Mouse (Mus musculus) midbrain, embryonic 16.5 days (tissue): ENCODE data around the gene Ninl. TPM values are rescaled to one million over a fixed set of nuclear protein-coding genes. Genes with fewer than 3 reads are reported as not detected.

Experiments used
- ATAC-seq: fragments of 200-750 bp; cut with Nextera tagmentation; 2 replicates; pipeline ENCODE4 v1.8.0; 2017; ENCODE audit warnings: moderate TSS enrichment
- H3K27ac ChIP-seq: fragments of 300-500 bp; sonication (generic); 2 replicates; pipeline ENCODE4 v1.5.1; 2014; ENCODE audit warnings: mild to moderate bottlenecking, low read length, mixed read lengths
- H3K27me3 ChIP-seq: fragments of 300-500 bp; sonication (generic); 2 replicates; pipeline ENCODE4 v1.6.1; 2014; ENCODE audit warnings: low read depth, low read length, mixed read lengths; ENCODE audit not compliant: control insufficient read depth, insufficient read depth
- H3K36me3 ChIP-seq: fragments of 300-500 bp; sonication (generic); 2 replicates; pipeline ENCODE4 v1.6.1; 2014; ENCODE audit warnings: mild to moderate bottlenecking, low read length, moderate library complexity, mixed read lengths; ENCODE audit not compliant: control insufficient read depth, insufficient read depth
- H3K4me1 ChIP-seq: fragments of 300-500 bp; sonication (generic); 2 replicates; pipeline ENCODE4 v1.6.1; 2014; ENCODE audit warnings: mild to moderate bottlenecking, low read length, mixed read lengths; ENCODE audit not compliant: control insufficient read depth, insufficient read depth
- H3K4me2 ChIP-seq: fragments of 300-500 bp; sonication (generic); 2 replicates; pipeline ENCODE4 v1.6.1; 2014; ENCODE audit warnings: mild to moderate bottlenecking, low read length, mixed read lengths
- H3K4me3 ChIP-seq: fragments of 300-500 bp; sonication (generic); 2 replicates; pipeline ENCODE4 v1.5.1; 2014; ENCODE audit warnings: low read depth, mild to moderate bottlenecking, low read length, moderate library complexity, mixed read lengths
- H3K9ac ChIP-seq: fragments of 300-500 bp; sonication (generic); 2 replicates; pipeline ENCODE4 v1.6.1; 2014; ENCODE audit warnings: low read depth, low read length, mixed read lengths
- H3K9me3 ChIP-seq: fragments of 300-500 bp; sonication (generic); replicated peaks from 2 replicates; pipeline ENCODE4 v1.6.1; 2014; ENCODE audit warnings: mild to moderate bottlenecking, low read length, mixed read lengths; ENCODE audit not compliant: control insufficient read depth, poor library complexity, severe bottlenecking
- WGBS: fragments of 180-500 bp; shearing (Covaris S2); extraction: QIAGEN DNeasy Blood & Tissue Kit; methylation state at CpG from one replicate; pipeline ENCODE4 v1.1.7; 2014; 5-methylcytosine and 5-hydroxymethylcytosine counted together
- polyA plus RNA-seq: library from polyadenylated mRNA; unstranded; fragments of >200 nt; fragmentation: Nextera tagmentation; extraction: Ambion mirVana; gene quantifications from 2 replicates; pipeline ENCODE4 v1.2.1, GENCODE M21; 2015

The Ninl gene
- polyA plus RNA-seq, 1 experiment from 2014 or later, result 3.8 TPM

DNA sequence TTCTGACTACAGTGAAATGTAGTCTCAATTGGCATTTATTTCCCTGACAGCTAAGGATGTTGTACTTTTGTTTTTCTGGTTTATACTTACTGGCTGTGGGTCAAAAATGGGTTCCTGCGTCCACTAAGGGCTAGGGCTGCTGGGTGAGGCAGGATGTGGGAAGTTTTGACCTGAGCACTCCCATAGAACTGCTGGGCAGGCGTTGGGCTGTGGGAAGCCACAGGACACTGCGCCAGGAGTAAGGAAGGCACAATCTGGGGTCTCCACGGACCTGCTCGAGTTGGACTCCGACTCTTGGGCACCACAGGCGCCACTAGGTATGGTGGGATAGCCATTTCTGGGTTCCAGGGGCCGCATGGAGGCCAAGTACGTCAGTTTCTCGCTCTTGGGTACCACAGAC lies 18.0 kb downstream of the Ninl start:
- H3K4me2 ChIP-seq, result no peak overlapping the region
- no peaks in the 10 kb centered on the region for H3K36me3 ChIP-seq
- no peaks in the 10 kb centered on the region for H3K9me3 ChIP-seq
- no peaks in the 10 kb centered on the region for H3K27me3 ChIP-seq
- ATAC-seq, result no peak
- no peak overlapping the region for H3K4me3 ChIP-seq
- H3K4me1 ChIP-seq, result no peaks in the 10 kb centered on the region
- 96% methylated on average over 10 of the region's 10 CpGs for WGBS
- H3K27ac ChIP-seq, result no peak overlapping the region
- H3K9ac ChIP-seq, result no peak overlapping the region

DNA sequence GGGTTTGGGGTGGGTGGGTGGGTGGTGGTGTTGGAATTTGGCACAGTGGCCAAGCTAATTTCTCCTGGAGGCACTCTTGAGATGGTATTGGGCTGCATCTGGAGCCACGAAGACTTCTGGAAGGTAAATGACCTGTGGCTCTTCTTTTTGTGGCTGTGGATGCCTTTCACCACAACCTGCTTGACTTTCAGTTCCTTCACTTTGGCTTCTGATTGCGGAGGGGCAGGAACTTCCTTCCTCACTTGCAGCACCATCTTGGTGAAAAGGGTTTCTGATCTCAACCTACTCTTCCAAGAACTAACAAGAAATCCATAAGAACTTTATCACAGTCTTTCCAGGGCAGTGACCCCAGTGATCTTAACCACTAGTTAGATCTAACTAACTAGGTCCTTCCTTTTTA lies 23.9 kb downstream of the Ninl start:
- H3K36me3 ChIP-seq, result no peaks in the 10 kb centered on the region
- H3K4me3 ChIP-seq, result no peak overlapping the region
- no peaks in the 10 kb centered on the region for H3K9me3 ChIP-seq
- WGBS, result 81% methylated on average over 2 of the region's 2 CpGs
- no peak overlapping the region for H3K27ac ChIP-seq
- H3K4me2 ChIP-seq, result no peak overlapping the region
- no peaks in the 10 kb centered on the region for H3K4me1 ChIP-seq
- H3K27me3 ChIP-seq, result no peaks in the 10 kb centered on the region
- H3K9ac ChIP-seq, result no peak overlapping the region
- no peak for ATAC-seq

DNA sequence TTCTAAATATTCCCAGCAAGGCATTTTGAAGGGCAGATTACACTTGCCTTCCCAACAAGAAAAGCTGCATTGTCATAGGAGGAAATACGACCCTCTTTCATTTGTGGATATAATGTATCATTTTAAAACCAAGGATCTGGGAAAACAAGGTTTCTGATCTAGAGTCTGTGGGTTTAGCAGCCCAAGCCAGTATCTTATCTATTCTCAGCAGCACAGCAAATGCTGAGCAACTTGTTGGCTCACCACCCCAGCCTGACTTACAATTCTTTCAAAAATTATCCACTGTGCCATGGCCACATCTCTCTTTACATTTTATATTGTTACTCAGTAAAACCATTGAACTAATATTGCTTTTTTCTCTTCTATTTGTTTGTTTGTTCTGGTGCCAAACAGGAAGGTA lies 27.9 kb downstream of the Ninl start:
- Histone ChIP-seq H3K4me2 (no peak overlapping the region), H3K9ac (no peak overlapping the region), H3K36me3 (no peaks in the 10 kb centered on the region), H3K4me3 (no peak overlapping the region), H3K27me3 (no peaks in the 10 kb centered on the region), H3K27ac (no peak overlapping the region), H3K9me3 (no peaks in the 10 kb centered on the region), H3K4me1 (peaks cover 12% of the 10 kb centered on the region)
- WGBS, result 67% methylated on average over 1 of the region's 1 CpGs
- no peak for ATAC-seq

DNA sequence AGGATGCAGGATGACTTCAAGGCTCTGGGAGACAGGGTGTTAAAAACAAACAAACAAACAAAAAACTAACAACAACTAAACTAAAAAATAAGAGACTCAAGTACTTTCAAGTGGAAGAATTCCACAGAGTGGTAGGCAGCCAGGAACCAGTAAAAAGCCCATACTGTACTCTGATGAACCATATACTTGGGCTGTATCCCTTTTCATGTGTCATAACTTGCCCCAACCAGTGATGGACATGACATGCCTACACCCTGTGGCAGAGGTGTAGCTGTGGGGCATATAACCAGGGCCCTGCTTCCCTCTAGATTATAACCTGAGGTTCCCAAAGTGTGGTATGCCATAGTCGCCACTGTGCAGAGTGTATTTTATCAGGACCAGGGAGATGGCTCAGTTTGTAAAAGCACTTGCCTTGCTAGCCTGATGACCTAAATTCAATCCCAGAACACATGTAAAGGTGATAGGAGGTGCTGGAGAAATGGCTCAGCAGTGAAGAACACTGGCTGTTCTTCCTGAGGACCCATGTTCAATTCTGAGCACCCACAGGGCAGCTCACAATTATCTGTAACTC lies 29.6 kb downstream of the Ninl start:
- no peak overlapping the region for H3K27ac ChIP-seq
- peak overlapping the region; percentile 92 for H3K9ac ChIP-seq
- peak overlapping the region; percentile 76 for H3K4me3 ChIP-seq
- H3K27me3 ChIP-seq, result no peaks in the 10 kb centered on the region
- peak; percentile 79 for ATAC-seq
- no peaks in the 10 kb centered on the region for H3K36me3 ChIP-seq
- peaks cover 12% of the 10 kb centered on the region for H3K4me1 ChIP-seq
- peak overlapping the region; percentile 97 for H3K4me2 ChIP-seq
- H3K9me3 ChIP-seq, result no peaks in the 10 kb centered on the region
- 73% methylated on average over 1 of the region's 1 CpGs for WGBS

DNA sequence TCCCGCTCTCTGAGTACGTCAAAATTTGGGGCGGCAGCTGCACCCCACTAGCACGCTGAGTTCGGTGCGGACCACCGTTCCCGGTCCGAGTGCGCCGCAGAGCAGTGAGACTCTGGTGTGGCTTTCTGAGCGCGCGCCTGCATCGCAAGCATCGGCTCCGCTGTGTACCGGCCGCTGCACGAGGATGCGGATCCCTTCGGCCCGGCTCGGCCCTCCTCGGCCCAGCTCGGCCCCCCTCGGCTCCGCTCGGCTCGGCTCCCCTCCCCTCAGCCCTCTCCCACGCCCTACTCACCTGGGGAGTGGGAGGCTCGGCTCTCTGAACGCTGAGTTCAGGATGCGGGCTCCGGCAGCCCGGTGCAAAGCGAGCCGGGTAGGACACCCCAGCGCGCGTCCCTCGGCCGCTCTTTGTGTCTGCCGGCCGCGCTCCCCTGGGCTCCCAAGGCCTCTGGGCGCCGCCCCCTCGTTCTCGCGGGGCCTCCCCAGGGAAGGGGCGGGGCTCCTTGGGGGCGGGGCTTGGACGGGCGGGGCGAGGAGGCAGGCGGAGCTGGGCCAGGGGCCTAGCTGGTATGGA lies 30.2 kb downstream of the Ninl start:
- 0% methylated on average over 52 of the region's 57 CpGs for WGBS
- peak; percentile 99 for ATAC-seq
- Histone ChIP-seq H3K36me3 (no peaks in the 10 kb centered on the region), H3K27ac (peak overlapping the region; percentile 70; the same call in 1 of the 2 replicates), H3K27me3 (no peaks in the 10 kb centered on the region), H3K4me3 (peak overlapping the region; percentile 76), H3K9me3 (no peaks in the 10 kb centered on the region), H3K9ac (peak overlapping the region; percentile 92), H3K4me1 (peaks cover 12% of the 10 kb centered on the region), H3K4me2 (peak overlapping the region; percentile 97)

DNA sequence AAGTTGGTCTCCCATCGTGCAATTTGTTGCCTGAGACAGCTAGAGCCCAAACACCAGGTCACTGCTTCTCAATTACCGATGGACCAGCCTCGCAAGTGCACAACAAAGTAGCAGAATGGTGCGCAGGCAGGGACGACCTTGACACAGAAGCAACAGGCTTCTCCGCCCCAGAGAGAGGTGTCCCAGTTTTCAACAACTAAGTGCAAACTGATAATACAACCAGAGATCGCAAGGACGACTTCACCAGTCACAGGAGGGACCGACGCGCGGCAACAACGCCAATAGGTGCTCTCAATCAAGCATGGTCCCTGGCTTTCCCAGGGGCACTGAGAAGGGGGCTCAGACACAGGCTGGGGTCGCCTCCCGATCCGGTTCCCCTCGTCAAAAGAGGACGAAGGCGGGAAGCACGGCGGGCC lies 30.7 kb downstream of the Ninl start:
- H3K4me2 ChIP-seq, result peak overlapping the region; percentile 97
- H3K27me3 ChIP-seq, result no peaks in the 10 kb centered on the region
- no peak overlapping the region; the same call in 1 of the 2 replicates for H3K27ac ChIP-seq
- H3K4me1 ChIP-seq, result peaks cover 12% of the 10 kb centered on the region
- under 1% methylated on average over 21 of the region's 21 CpGs for WGBS
- peak; percentile 70 for ATAC-seq
- no peaks in the 10 kb centered on the region for H3K36me3 ChIP-seq
- peak overlapping the region; percentile 92 for H3K9ac ChIP-seq
- H3K4me3 ChIP-seq, result peak overlapping the region; percentile 76
- no peaks in the 10 kb centered on the region for H3K9me3 ChIP-seq

DNA sequence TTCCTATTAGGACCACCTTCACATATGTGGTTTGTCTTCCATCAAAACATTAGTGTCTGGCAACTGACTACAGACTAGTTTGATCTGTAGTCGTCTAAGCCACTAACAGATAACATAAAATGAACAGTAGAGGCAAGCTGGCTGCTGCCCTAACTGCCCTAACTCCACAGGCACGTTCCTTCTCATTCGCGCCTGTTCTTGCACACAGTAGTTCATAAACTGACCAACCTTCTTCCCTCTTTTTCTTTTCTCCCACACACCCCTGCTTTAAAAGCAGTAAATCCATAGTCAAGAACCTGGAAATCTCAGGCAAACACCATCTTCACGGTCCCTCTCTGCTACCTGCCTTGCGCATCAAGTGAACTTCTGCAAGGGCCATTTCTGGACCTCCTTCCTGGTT lies 31.2 kb downstream of the Ninl start:
- peaks cover 12% of the 10 kb centered on the region for H3K4me1 ChIP-seq
- H3K9ac ChIP-seq, result peak overlapping the region; percentile 92
- WGBS, result 37% methylated on average over 6 of the region's 6 CpGs
- no peaks in the 10 kb centered on the region for H3K27me3 ChIP-seq
- ATAC-seq, result no peak
- H3K9me3 ChIP-seq, result no peaks in the 10 kb centered on the region
- H3K4me2 ChIP-seq, result peak overlapping the region; percentile 97
- H3K4me3 ChIP-seq, result peak overlapping the region; percentile 76
- H3K36me3 ChIP-seq, result no peaks in the 10 kb centered on the region
- no peak overlapping the region for H3K27ac ChIP-seq

DNA sequence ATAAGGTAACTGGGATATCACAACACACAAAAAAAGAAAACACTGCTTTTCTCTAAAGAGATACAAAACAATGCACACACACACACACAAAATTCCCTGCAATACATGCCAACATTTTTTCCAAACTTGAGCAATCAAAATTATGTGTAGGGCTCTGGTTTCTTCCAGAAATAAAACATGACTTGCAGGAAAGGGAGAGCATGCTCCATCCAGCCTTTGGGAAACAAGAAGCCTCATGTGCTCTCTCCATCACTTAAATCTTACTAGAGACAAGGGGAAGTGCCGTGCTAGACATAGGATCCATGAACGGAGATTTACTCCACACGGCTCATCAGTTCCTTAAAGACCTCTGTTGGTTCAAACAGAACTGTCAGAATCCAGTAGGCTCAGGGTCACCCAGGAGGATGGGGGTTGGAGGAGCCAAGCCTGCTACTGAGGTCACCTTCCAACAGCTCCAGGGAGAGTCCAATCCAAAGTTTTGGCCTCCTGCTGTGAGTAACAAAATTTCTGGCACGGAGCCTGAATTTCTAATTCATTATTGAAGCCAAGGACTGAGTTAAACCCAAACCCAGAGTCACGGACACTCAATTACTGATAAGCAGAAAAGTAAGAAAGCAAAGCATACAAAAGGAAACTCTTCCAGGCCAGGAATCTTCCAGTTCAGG lies 32.8 kb downstream of the Ninl start:
- no peak for ATAC-seq
- H3K4me1 ChIP-seq, result peaks cover 12% of the 10 kb centered on the region
- no peak overlapping the region for H3K4me3 ChIP-seq
- no peaks in the 10 kb centered on the region for H3K36me3 ChIP-seq
- no peak overlapping the region for H3K27ac ChIP-seq
- no peaks in the 10 kb centered on the region for H3K27me3 ChIP-seq
- H3K9ac ChIP-seq, result no peak overlapping the region
- H3K9me3 ChIP-seq, result no peaks in the 10 kb centered on the region
- no peak overlapping the region for H3K4me2 ChIP-seq
- WGBS, result 62% methylated on average over 5 of the region's 5 CpGs

DNA sequence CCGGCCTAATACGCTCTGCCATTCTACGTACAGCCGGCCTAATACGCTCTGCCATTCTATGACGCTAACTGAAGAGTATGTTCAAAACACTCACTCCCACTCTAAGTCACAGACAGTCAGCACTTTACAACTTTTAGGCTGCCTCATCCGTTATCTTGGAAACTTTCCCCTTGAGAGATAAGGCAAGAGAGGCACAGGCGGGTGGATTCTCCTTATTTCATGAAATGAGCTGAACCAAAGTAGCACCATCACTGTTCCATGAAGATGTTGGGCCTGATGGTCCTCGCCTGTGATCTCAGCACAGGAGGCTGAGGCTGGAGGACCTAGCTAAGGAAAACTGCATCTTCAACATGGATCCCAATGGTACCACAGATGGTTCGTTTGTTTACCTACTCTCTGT lies 34.8 kb downstream of the Ninl start:
- WGBS, result 94% methylated on average over 10 of the region's 10 CpGs
- H3K27ac ChIP-seq, result no peak overlapping the region
- no peaks in the 10 kb centered on the region for H3K9me3 ChIP-seq
- ATAC-seq, result no peak
- no peaks in the 10 kb centered on the region for H3K27me3 ChIP-seq
- H3K4me1 ChIP-seq, result peaks cover 8% of the 10 kb centered on the region
- no peak overlapping the region for H3K4me2 ChIP-seq
- no peaks in the 10 kb centered on the region for H3K36me3 ChIP-seq
- no peak overlapping the region for H3K4me3 ChIP-seq
- H3K9ac ChIP-seq, result no peak overlapping the region
